Mouse (Mus musculus): ENCODE measurements around the gene Rbfox2.

The Rbfox2 gene

DNA sequence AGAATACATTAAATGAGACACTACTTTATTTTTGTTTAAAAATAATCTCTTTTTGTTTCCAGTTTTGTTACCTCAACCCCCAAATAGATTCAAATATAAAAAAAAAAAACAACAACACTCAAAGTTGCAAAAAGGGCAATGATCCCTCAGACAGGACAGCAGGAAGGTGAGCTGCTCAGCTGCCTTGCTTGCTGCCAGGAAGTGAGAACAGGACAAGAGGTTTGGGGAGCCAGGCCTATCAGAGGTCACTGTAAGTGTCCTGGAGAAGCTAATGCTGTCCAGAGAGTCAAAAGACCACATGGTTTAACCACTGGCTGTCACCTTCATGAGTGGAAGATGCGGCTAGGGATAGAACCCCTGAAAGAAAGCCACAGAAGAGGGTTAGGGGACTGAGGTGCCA is 161.8 kb downstream of the Rbfox2 start:
- DNase-seq (ENCODE audit: low spot score): no peak

- no peak for DNase-seq (ENCODE audit: low spot score)
These were observed 164.0 kb downstream of the Rbfox2 start for GRCm38 (mm10) chr15:77142787-77143186.

- DNase-seq (ENCODE audit: low spot score): no peak
These were observed 164.5 kb downstream of the Rbfox2 start for GRCm38 (mm10) chr15:77142352-77142751.

- no peak for DNase-seq (ENCODE audit: low spot score)
These were observed 165.1 kb downstream of the Rbfox2 start for GRCm38 (mm10) chr15:77141711-77142110.

DNA sequence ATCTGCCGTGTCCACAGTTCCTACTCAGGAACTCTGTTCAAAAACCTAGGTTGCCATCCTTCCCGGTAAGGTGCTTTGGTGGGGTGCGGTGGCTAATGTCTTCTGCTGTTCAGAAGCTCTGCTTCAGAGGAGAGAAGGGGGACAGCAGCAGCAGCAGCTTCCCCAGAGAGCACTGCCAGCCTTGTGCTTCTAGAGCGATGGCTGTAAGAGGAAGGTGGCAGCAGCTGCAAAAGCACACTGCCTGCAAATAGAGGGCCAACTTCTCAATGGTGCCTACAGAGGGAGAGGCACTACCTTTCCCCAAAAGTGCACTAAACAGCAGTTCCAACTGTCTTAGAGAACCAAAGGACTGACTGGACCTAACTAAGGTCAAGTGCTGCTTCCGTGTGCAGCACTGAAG is 168.5 kb downstream of the Rbfox2 start:
- no peak for DNase-seq (ENCODE audit: low spot score)

DNA sequence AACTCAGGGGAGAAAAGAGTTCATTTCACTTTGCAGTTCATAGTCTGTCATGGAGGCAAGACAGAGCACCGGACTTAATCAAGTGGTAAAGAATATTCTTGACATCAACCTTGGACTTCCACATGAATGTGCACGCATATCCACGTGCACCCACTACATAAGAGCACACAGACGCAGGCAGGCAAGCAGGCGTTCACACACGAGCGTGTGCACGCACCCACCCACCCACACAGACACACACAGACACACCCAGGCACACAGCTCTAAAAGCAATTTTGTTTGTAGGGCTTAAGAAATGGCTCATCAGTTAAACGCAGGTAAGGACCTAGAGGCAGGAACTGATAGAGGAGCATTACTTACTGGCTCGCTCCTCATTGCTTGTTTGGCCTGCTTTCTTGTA is 172.3 kb downstream of the Rbfox2 start:
- DNase-seq (ENCODE audit: low spot score): no peak

- DNase-seq (ENCODE audit: low spot score): no peak
These were observed 177.7 kb downstream of the Rbfox2 start for GRCm38 (mm10) chr15:77129154-77129553.

DNA sequence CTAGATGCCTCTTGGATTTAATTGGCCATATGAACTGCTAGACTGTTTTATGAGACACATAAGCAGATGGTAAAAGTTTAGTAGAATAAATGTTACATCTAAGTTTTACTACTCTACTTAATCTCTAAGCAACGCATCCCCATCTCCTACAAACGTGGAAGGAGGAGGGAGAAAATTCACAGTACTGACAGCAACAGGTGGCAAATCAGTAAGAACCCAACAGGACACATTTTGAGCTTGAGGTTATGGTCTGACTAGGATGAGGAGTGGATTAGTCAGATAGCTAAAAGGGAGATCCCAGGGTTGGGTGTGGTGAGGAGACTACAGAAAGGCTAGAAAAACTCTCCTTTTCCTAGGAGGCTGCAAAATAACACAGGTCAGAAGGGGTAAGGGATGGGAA is 179.1 kb downstream of the Rbfox2 start:
- DNase-seq (ENCODE audit: low spot score): no peak

GRCm38 (mm10) chr15:77126674-77127073 is 180.1 kb downstream of the Rbfox2 start:
- DNase-seq (ENCODE audit: low spot score): no peak

- DNase-seq (ENCODE audit: low spot score): no peak
These were observed 182.3 kb downstream of the Rbfox2 start for GRCm38 (mm10) chr15:77124372-77125117.

GRCm38 (mm10) chr15:77122824-77123223 is 184.0 kb downstream of the Rbfox2 start:
- DNase-seq (ENCODE audit: low spot score): no peak

- DNase-seq (ENCODE audit: low spot score): no peak
These were observed 184.6 kb downstream of the Rbfox2 start for GRCm38 (mm10) chr15:77122208-77122607.

- DNase-seq (ENCODE audit: low spot score): no peak
These were observed 187.1 kb downstream of the Rbfox2 start for GRCm38 (mm10) chr15:77119666-77120065.

DNA sequence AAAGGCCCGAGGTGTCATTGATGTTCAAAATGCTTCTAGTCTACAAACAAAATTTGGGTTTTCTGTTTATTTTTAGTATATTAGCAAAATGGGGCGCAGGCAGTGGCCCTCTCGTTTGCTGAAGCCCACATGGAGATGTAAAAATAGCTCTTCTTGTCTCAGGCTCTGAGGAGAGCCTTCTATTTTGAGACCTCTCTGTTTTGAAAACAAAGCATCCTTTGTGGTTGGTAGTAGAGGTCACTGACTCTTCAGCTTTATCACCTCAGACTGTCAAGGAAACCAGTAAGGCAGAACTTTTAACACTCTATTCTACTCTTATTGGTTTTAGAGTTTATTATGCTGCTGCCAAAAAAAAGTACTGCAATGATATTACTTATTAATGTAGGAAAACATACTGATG is 189.6 kb downstream of the Rbfox2 start:
- DNase-seq (ENCODE audit: low spot score): no peak

GRCm38 (mm10) chr15:77116139-77116722 is 190.6 kb downstream of the Rbfox2 start:
- DNase-seq (ENCODE audit: low spot score): no peak

DNA sequence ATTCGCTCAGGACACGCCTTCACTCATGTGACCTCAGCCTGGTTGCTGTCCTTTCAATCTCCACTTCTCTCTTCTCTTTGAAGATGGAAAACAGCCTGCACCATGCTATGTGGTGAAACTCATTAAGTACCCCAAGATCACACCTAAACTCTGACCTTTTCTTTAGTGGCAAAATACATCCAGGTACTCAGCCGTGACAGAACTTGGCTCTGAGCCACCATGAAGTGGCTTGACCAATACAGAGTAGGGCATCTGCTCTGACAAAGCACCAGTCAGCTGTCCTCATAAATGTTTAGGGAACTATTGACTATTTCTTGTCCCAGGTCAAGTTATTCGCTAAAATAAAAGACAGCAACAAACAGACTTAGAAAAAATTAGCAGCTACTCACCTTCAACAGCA is 191.3 kb downstream of the Rbfox2 start:
- DNase-seq (ENCODE audit: low spot score): no peak

DNA sequence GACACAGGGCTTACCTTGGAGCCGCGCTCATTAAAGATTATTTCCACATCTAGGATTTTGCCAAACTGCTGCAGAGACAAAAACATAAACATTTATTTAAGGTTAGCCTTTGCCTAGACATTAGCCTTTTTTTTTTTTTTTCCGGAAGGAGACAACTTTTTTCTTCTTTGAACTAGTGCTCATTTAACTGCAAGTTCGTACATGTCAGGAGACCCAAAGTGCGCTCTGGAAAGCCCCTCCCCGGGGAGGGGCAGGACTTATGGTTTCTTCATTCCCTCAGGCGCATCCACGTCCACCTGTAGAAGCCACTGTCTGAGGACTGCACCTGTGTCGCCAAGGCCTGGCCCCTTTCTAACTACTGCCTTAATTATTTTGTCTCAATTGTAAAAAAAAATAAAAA is 193.2 kb downstream of the Rbfox2 start:
- DNase-seq (ENCODE audit: low spot score): no peak

DNA sequence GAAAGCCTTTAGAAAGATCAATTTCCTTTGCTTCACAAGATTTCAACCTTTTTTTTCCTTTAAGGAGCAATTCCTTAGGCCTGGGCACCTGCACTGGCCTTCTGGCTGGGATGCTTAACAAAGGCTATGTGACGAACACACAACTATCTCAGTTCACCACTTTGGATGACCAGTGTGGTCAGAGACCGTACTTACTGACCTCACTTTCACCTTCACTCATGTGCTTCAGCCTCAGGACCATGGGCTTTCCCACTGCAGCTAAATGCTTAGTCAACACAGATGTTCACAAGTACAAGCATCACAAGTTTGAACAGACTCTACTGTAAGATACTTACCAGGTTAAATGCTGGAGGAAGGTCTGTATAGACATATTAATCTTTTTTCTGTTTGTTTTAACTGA is 194.4 kb downstream of the Rbfox2 start:
- DNase-seq (ENCODE audit: low spot score): no peak

- DNase-seq (ENCODE audit: low spot score): no peak
These were observed 194.9 kb downstream of the Rbfox2 start for GRCm38 (mm10) chr15:77111924-77112323.

DNA sequence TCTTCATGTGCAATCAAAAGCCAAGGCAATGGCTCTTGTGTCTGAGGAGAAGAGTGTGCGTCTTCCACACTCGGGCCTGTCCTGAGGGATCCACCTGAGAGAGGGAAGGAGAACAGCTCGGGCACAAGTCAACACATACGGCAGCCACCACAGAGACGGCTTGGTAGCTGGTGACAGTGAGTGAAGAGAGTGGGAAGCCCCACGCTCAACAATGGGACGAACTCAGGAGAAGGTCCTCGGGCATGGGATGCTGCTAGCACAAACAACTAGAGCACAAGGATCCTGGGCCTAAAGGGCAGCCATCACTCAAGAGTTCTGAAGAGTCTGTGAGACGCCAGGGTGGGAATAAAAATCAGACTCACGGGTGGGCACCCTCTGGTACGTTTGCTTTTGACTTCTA is 196.4 kb downstream of the Rbfox2 start:
- no peak for DNase-seq (ENCODE audit: low spot score)

- no peak for DNase-seq (ENCODE audit: low spot score)
These were observed 199.5 kb downstream of the Rbfox2 start for GRCm38 (mm10) chr15:77107169-77107908.

DNA sequence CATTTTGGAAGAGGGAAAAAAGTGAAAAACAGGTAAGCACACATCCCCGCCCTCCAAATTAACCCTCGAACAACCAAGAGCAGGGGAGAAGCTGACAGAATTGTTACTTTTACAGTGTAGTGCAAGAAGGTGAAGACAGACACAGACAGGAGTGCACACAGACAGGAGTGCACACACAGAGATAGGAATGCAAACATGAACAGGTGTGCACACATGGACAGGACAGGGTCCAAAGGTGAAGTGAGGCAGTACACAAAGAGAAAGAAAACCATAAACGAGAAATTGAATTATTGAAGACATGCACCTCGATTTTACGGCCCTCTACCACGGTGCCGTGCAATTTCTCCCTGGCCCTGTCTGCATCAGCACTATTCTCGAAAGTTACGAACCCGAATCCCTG is 201.5 kb downstream of the Rbfox2 start:
- no peak for DNase-seq (ENCODE audit: low spot score)
